Mouse (Mus musculus): ENCODE measurements around the gene Dsn1.

DNA sequence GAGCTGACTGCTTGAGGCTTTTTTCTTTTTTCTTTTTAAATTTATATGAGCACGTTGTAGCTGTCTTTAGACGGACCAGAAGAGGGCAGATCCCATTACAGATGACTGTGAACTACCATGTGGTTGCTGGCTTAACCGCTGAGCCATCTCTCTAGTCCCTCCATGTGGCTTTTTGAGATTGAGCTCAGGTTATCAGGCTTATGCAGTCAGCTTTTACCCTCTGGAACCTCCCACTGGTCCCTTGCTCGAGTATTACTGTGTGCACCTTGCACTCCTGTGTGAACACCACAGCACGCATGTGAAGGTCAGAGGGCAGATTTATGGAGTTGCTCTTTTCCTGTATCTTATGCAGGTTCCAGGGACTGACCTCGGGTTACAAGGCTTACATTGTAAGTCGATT lies 50.6 kb downstream of the Dsn1 start:
- TF ChIP-seq CTCF (IDR thresholded peaks at IDR 0.05; ENCODE audit: low read depth) (no peak), EP300 (IDR thresholded peaks at IDR 0.05; ENCODE audit: low read depth) (no peak)
